Mouse (Mus musculus) midbrain, embryonic 11.5 days (tissue): ENCODE measurements around the gene Timm13. TPM values are rescaled to one million over a fixed set of nuclear protein-coding genes. Genes with fewer than 3 reads are reported as not detected.

Experiments used
- ATAC-seq: fragments of 200-750 bp; cut with Nextera tagmentation; 2 replicates; pipeline ENCODE4 v1.8.0; 2017; ENCODE audit warnings: moderate TSS enrichment, moderate library complexity; ENCODE audit not compliant: low FRiP score
- DNase-seq: peaks from one replicate; pipeline ENCODE4 v3.0.0; 2015; ENCODE audit warnings: low spot score; ENCODE audit errors: missing footprints
- H3K27ac ChIP-seq: fragments of 300-500 bp; sonication (generic); 2 replicates; pipeline ENCODE4 v1.5.1; 2014; ENCODE audit warnings: low read depth, low read length
- H3K27me3 ChIP-seq: fragments of 300-500 bp; sonication (generic); 2 replicates; pipeline ENCODE4 v1.6.1; 2014; ENCODE audit warnings: mild to moderate bottlenecking, low read length, moderate library complexity, mixed read lengths; ENCODE audit not compliant: control insufficient read depth, insufficient read depth
- H3K36me3 ChIP-seq: fragments of 300-500 bp; sonication (generic); 2 replicates; pipeline ENCODE4 v1.6.1; 2014; ENCODE audit warnings: mild to moderate bottlenecking, low read length, moderate library complexity, mixed read lengths; ENCODE audit not compliant: control insufficient read depth, insufficient read depth
- H3K4me1 ChIP-seq: fragments of 300-500 bp; sonication (generic); 2 replicates; pipeline ENCODE4 v1.6.1; 2014; ENCODE audit warnings: low read length; ENCODE audit not compliant: control insufficient read depth, insufficient read depth
- H3K4me2 ChIP-seq: fragments of 300-500 bp; sonication (generic); 2 replicates; pipeline ENCODE4 v1.6.1; 2014; ENCODE audit warnings: mild to moderate bottlenecking, moderate library complexity
- H3K4me3 ChIP-seq: fragments of 300-500 bp; sonication (generic); 2 replicates; pipeline ENCODE4 v1.5.1; 2014; ENCODE audit warnings: low read depth, low read length
- H3K9ac ChIP-seq: fragments of 300-500 bp; sonication (generic); 2 replicates; pipeline ENCODE4 v1.6.1; 2014; ENCODE audit warnings: low read length
- H3K9me3 ChIP-seq: fragments of 300-500 bp; sonication (generic); 2 replicates; pipeline ENCODE4 v1.6.1; 2016; ENCODE audit warnings: low read length; ENCODE audit not compliant: control insufficient read depth
- WGBS: fragments of 180-500 bp; shearing (Covaris S2); extraction: QIAGEN DNeasy Blood & Tissue Kit; methylation state at CpG from one replicate; pipeline ENCODE4 v1.1.7; 2014; 5-methylcytosine and 5-hydroxymethylcytosine counted together
- polyA plus RNA-seq: library from polyadenylated mRNA; unstranded; fragments of >200 nt; fragmentation: Nextera tagmentation; extraction: Ambion mirVana; gene quantifications from 2 replicates; pipeline ENCODE4 v1.2.1, GENCODE M21; 2014

Gene Timm13
- polyA plus RNA-seq, 1 experiment from 2014 or later: 347 TPM

- WGBS: 93% methylated on average over 16 of the region's 16 CpGs
- ATAC-seq: no peak
- no peak for DNase-seq
- H3K27ac ChIP-seq: no peak overlapping the region
- 0 out of 2 replicates have a peak, but pooled peaks cover 5% of the 10 kb centered on the region for H3K36me3 ChIP-seq
- H3K9me3 ChIP-seq: no peaks in the 10 kb centered on the region
- no peak overlapping the region for H3K9ac ChIP-seq
- no peaks in the 10 kb centered on the region for H3K27me3 ChIP-seq
- no peak overlapping the region for H3K4me3 ChIP-seq
- H3K4me1 ChIP-seq: no peaks in the 10 kb centered on the region
- no peak overlapping the region for H3K4me2 ChIP-seq
Observed at GRCm38 (mm10) chr10:80864446-80864845, 36.3 kb downstream of the Timm13 start.

GRCm38 (mm10) chr10:80862305-80862704 lies 38.5 kb downstream of the Timm13 start:
- Histone ChIP-seq H3K4me1 (peaks cover 4% of the 10 kb centered on the region; the same call in 1 of the 2 replicates), H3K9me3 (no peaks in the 10 kb centered on the region), H3K4me2 (no peak overlapping the region), H3K27ac (no peak overlapping the region), H3K4me3 (no peak overlapping the region), H3K36me3 (0 out of 2 replicates have a peak, but pooled peaks cover 2% of the 10 kb centered on the region), H3K27me3 (no peaks in the 10 kb centered on the region), H3K9ac (no peak overlapping the region)
- no peak for ATAC-seq
- no peak for DNase-seq
- WGBS: 90% methylated on average over 5 of the region's 5 CpGs

- H3K4me1 ChIP-seq: peaks cover 19% of the 10 kb centered on the region
- H3K4me2 ChIP-seq: no peak overlapping the region
- no peaks in the 10 kb centered on the region for H3K27me3 ChIP-seq
- ATAC-seq (no peak), DNase-seq (no peak)
- H3K9ac ChIP-seq: no peak overlapping the region
- WGBS: 83% methylated on average over 7 of the region's 7 CpGs
- 0 out of 2 replicates have a peak, but pooled peaks cover 2% of the 10 kb centered on the region for H3K36me3 ChIP-seq
- no peaks in the 10 kb centered on the region for H3K9me3 ChIP-seq
- no peak overlapping the region for H3K27ac ChIP-seq
- no peak overlapping the region for H3K4me3 ChIP-seq
Observed at GRCm38 (mm10) chr10:80858350-80858935, 42.3 kb downstream of the Timm13 start.

DNA sequence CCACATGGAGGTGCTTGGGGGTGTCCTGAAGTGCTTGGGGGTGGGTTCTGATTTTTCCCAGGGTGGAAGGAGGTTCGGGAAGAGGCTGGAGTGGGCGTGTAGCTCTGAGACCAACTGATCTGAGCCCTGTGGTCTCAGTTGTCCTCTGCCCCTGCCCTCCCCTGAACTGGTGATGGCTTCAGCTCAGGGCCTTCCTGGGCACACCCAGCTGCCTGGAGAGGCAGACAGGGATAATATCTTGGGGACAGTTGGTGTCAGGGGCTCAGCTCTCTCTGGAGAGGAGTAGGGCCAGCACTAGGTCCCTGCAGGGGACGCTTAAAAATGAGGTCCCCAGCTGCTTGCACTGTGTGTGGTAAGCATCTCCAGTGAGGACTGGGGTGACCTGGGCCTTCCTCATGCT lies 42.9 kb downstream of the Timm13 start:
- no peaks in the 10 kb centered on the region for H3K27me3 ChIP-seq
- H3K36me3 ChIP-seq: peaks cover 3% of the 10 kb centered on the region
- H3K4me2 ChIP-seq: 0 out of 2 replicates have a peak overlapping the region, but pooled peaks have one; percentile 11
- 61% methylated on average over 3 of the region's 3 CpGs for WGBS
- H3K9ac ChIP-seq: peak overlapping the region; percentile 38
- peaks cover 19% of the 10 kb centered on the region for H3K4me1 ChIP-seq
- DNase-seq: no peak
- no peaks in the 10 kb centered on the region for H3K9me3 ChIP-seq
- no peak overlapping the region for H3K27ac ChIP-seq
- no peak for ATAC-seq
- no peak overlapping the region for H3K4me3 ChIP-seq

DNA sequence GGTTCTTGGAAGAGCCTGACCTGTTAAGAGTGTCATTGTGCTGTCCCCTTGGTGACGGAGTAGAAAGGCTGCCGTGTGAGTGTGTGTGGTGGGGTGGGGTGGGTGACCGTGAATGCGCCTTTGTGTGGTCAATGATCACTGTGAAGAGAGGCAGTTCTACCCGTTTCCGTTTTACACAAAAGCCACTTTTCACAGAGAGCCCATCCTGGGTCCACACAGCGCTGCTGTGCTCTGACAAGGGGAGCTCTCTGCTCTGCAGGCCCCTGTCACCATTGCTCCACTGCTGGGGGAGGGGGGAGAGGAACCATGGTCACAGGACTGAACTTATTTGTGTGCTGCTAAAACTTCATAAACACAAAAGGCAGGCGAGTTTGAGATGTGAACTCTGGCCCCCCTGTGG lies 43.4 kb downstream of the Timm13 start:
- DNase-seq (no peak), ATAC-seq (no peak)
- Histone ChIP-seq H3K9me3 (no peaks in the 10 kb centered on the region), H3K27me3 (no peaks in the 10 kb centered on the region), H3K4me2 (0 out of 2 replicates have a peak overlapping the region, but pooled peaks have one; percentile 11), H3K36me3 (peaks cover 5% of the 10 kb centered on the region), H3K9ac (peak overlapping the region; percentile 38), H3K4me1 (peaks cover 19% of the 10 kb centered on the region), H3K27ac (no peak overlapping the region), H3K4me3 (no peak overlapping the region)
- WGBS: 63% methylated on average over 8 of the region's 8 CpGs

DNA sequence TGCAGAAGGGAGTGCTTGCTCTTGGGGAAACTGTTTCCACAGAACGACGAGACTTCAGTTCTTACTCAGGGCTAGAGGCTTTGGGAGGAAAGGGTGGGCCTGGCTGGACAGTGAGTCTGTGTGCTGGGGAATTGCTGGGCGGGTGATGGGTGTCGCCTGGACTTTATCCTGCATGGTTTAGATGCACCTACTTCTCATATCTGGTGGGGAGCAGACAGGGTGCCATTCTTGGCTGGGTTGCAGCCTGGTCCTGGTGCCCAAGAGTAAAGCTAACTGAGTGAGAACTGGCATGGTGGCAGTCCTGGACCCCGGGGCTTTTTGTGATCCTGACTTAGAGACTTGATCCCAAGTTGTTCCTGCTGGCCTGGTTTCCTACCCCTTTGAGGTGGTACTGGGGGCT lies 43.9 kb downstream of the Timm13 start:
- H3K9me3 ChIP-seq: no peaks in the 10 kb centered on the region
- no peak overlapping the region for H3K27ac ChIP-seq
- peaks cover 7% of the 10 kb centered on the region for H3K36me3 ChIP-seq
- DNase-seq (no peak), ATAC-seq (no peak)
- no peak overlapping the region for H3K9ac ChIP-seq
- 87% methylated on average over 5 of the region's 5 CpGs for WGBS
- peaks cover 19% of the 10 kb centered on the region for H3K4me1 ChIP-seq
- no peaks in the 10 kb centered on the region for H3K27me3 ChIP-seq
- 0 out of 2 replicates have a peak overlapping the region, but pooled peaks have one; percentile 11 for H3K4me2 ChIP-seq
- H3K4me3 ChIP-seq: no peak overlapping the region

GRCm38 (mm10) chr10:80856267-80856666 lies 44.5 kb downstream of the Timm13 start:
- Histone ChIP-seq H3K4me1 (peaks cover 19% of the 10 kb centered on the region), H3K9ac (no peak overlapping the region), H3K36me3 (peaks cover 7% of the 10 kb centered on the region), H3K27ac (no peak overlapping the region), H3K9me3 (no peaks in the 10 kb centered on the region), H3K4me3 (no peak overlapping the region), H3K4me2 (0 out of 2 replicates have a peak overlapping the region, but pooled peaks have one; percentile 11), H3K27me3 (no peaks in the 10 kb centered on the region)
- DNase-seq (no peak), ATAC-seq (no peak)
- 68% methylated on average over 3 of the region's 3 CpGs for WGBS

GRCm38 (mm10) chr10:80855749-80856073 lies 45.1 kb downstream of the Timm13 start:
- Histone ChIP-seq H3K4me1 (peaks cover 19% of the 10 kb centered on the region), H3K27ac (no peak overlapping the region)
- DNase-seq: peak; percentile 87

GRCm38 (mm10) chr10:80854913-80855748 lies 45.6 kb downstream of the Timm13 start, which contains the start of the genes Lsm7 and Sppl2b:
Gene Lsm7 (minus strand): TSS chr10:80855209.
Gene Sppl2b (plus strand): TSS chr10:80855275.
- under 1% methylated on average over 81 of the region's 81 CpGs for WGBS
- ATAC-seq: peak; percentile 81
- Histone ChIP-seq H3K4me2 (peak within 1 kb of the TSS; percentile 97), H3K36me3 (peaks cover 7% of the 10 kb centered on the region), H3K9me3 (no peaks in the 10 kb centered on the region), H3K4me1 (peaks cover 19% of the 10 kb centered on the region), H3K9ac (peak within 1 kb of the TSS; percentile 86), H3K27me3 (no peaks in the 10 kb centered on the region), H3K4me3 (peak within 1 kb of the TSS; percentile 91), H3K27ac (peak within 1 kb of the TSS; percentile 8; the same call in 1 of the 2 replicates)
- peak; percentile 100 for DNase-seq

More at GRCm38 (mm10) chr10:80855749-80856073, 45.1 kb downstream of the Timm13 start:
- Histone ChIP-seq H3K36me3 (peaks cover 7% of the 10 kb centered on the region), H3K4me3 (peak overlapping the region; percentile 91), H3K9ac (peak overlapping the region; percentile 86), H3K27me3 (no peaks in the 10 kb centered on the region), H3K9me3 (no peaks in the 10 kb centered on the region), H3K4me2 (peak overlapping the region; percentile 97)
- 25% methylated on average over 11 of the region's 11 CpGs for WGBS
- no peak for ATAC-seq
